Mouse (Mus musculus) adipocyte (in vitro differentiated cells): ENCODE data around the gene Mybph.

ENCODE experiments used
- DNase-seq: peaks from one replicate; pipeline ENCODE4 v3.0.0-alpha.2; 2016; ENCODE audit warnings: low spot score

Mybph gene

DNA sequence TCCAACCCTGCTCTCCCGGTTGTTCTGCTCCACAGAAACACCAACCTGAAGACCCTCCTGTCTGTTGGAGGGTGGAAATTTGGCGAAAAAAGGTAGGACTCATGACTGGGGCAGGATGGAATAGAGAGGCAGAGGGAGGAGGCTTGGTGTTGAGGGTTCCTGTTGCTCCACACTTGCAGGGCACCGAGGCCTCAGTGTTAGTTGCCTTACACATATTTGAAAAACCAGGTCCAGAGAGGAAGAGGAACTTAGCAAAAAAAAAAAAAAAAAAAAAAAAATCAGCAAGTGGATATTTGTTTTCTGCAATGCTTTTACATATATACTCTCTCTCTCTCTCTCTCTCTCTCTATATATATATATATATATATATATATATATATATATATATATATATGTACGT, 9.2 kb upstream of the Mybph start:
- DNase-seq = no peak

DNA sequence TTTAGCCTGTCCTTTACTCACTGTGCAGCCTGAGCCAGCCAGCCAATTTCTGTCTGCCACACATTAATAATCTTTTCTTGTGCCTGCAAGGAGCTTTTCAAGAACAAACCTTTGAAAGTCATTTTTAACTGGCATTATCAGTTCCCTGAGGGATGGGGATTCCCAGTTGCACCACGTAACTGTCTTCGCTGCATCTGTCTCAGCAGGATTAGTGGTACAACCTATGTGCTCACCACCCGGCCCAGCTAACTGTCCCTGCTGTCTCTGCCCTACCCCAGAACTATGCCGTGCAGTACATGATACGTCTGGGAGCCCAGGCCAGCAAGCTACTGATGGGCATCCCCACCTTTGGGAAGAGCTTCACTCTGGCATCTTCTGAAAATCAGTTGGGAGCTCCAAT, 5.0 kb upstream of the Mybph start:
- no peak for DNase-seq

DNA sequence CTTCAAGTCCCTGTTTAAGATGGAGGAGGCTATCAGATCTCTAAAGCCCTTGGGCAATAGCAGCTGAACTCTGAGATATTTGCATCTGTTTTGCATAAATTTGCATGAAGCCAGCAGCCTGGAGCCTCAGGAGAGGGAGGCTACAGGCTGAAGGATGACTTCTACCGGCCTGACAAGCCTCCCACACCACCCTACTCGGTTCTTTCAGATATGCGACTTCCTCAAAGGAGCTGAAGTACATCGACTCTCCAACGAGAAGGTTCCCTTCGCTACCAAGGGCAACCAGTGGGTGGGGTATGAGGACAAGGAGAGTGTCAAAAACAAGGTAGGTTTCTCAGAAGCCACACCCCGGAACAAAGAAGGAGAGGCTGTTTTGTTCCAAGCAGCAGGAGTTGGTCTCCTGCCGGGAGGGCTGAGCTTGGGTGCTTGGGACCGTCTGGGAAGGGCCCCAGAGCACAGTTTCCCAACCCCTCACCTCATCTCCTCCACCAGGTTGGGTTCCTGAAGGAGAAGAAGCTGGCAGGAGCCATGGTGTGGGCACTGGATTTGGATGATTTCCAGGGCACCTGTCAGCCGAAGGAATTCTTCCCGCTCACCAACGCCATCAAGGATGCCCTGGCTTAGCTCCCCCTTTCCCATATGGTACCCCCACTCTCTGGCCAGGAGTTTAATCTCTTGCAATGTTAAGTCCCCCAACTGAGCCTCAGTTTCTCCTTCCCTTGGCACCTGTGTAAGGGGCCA, 4.1 kb upstream of the Mybph start:
- no peak for DNase-seq

DNA sequence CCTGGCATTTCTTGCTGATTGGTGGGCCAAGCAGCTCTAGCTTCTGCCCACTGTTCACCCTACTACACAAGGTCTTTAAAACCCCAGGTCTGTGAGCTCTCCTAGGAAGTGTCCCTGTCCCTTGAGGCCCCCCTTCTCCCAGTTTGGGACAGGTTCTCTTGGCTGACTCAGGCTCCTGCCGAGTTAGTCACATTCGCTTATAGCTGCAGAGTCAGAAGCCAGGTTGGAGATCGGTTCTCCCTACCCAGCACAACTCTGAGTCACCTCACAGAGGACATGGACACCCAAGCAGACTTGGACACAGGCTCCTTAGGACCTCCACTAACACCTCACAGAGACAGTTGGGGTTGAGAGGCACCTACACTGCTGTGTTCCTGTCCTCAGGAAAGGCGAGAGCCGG, 2.1 kb upstream of the Mybph start:
- no peak for DNase-seq

DNA sequence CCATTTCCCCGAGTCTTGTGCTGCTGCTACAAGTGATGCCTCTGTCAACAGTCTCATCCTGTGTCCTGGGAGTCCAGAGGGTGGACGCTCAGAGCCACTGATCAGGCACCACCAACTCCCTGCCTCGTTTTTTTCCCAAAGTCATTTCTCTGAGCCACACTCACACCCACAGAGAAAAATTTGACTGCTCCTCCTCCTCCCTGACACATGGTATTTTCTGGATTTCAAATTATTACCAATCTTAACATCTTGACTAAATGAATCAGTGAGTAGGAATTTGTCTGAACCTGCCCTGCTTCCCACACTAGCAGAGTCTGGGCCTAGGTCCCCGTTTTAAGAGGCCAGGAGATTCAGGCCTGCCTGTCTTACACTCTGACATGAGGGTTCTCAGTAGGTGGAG, 1.2 kb upstream of the Mybph start:
- DNase-seq = no peak

DNA sequence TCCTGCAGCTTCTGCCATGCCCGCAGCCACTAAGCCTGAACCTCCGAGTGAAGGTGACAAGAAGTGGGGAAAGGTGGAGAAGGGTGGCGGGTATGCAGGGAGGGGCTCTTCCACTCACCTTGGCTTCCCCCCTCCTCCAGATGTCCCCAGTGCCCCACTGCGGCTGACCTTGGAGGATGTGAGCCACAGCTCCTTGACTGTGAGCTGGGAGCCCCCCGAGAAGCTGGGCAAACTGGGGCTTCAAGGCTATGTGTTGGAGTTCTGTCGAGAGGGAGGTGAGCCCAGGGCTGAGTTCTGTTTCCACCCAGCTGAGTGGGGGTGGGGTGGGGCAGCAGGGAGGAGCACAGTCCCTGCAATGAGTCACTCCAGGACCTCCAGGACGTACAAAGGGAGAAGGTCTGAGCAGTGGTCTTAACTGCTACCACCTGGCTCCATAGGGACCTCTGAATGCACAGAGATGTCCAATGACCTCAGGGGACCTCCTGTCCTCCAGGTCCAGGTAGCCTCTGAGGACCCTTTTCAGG, 488 bp downstream of the Mybph start:
- no peak for DNase-seq

DNA sequence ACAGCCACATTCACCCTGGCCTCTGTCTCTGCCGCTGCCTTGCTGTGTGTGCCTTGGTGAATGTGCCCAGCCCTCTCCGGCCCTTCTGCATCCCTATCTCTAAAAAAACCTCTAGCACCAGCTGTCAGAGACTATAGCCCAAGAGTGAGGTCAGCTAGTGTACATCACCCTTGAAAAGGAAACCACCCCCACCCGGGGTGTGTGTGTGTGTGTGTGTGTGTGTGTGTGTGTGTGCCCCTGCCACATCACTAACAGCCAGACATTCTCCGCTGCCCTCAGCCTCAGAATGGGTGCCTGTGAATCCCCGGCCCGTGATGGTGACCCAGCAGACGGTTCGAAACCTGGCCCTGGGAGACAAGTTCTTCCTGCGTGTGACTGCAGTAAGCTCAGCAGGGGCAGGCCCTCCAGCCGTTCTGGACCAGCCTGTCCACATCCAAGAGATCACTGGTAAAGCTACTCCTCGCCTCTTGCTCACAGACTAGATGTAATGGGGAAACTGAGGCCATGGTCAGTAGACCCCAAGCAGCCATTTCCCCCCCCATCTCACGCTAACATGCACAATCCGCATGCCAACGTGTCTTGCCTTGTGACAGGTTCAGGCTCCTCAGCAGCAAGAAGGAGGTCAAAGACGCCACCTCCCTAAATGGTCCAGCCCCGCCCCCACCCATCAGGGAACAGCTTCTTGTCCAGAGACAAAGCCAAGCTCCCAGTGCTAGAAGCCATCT, 1.2 kb downstream of the Mybph start:
- DNase-seq = no peak

DNA sequence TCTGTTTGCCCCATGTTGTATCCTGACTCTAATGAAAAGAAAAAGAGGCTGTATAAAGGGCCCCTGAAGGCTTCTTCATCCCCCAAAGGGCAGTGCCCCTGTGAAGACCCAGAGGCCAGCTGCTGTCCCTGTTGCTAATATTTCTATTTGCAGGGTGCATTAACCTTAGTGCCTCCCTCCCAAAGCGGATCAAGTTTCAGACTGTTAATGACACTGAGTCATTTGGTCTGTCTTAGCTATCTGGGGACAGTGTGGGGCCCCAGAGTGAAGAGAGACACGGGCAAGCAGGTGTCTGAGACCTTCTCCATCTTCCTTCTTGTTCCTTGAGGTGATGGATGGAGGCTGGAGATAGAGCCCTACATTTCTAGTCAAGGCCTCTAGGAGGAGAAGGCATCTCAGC, 1.9 kb downstream of the Mybph start:
- DNase-seq = no peak

DNA sequence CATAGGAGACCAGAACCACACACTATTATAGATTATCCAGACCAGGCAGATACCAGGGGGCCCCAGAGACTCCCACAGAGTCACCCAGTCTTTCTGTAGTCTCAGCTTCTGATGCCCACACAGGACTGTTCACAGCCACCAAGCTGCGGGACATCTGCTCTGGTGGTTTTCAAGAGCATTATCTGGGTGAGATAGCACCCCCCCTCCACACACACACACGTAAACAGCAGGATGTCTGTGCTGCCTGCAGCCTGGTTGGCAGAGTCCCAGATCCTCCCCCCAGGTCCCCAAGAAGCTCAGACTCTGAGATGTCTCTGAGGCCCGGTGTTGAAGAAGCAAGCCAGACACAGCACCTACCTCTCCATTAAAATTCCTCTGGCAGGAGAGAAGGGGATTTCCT, 2.3 kb downstream of the Mybph start:
- no peak for DNase-seq

DNA sequence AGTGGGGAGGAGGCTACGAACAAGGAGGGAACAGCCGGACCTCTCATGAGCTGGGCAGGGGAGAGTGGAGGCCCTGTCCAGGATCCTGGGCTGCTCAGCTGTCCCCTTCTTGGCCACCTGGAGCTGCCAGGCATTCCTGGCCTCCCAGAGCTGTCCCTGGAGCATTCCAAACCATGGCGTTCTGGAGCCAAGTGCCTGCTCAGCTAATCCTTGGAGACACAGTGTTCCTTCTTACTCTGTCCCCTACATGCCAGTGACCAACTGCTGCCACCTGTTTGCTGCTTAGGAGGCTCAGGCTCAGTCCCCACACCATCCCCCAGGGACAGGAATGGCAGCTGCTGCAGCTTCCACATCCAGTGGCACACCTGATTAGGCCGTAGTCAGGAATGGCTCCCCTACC, 2.7 kb downstream of the Mybph start:
- no peak for DNase-seq

DNA sequence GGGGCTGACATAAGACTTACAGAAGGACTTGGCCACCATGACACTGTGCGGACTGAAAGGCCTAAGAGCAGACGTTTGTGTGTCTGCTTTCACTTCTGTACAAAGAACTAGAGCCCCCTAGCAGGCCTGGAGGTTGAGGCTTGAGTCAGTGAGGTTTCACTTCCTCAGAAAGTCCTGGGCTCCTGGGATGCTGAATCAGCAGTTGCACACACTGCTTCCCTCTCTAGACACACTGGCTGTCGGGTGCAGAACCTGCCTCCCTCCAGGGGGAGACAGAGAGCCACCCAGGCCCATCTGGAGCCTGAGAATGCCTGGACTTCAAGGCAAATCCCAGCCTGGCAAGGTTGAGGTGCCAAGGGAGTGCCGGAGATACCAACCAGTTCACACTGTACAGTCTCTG, 3.1 kb downstream of the Mybph start:
- DNase-seq = peak; percentile 74

DNA sequence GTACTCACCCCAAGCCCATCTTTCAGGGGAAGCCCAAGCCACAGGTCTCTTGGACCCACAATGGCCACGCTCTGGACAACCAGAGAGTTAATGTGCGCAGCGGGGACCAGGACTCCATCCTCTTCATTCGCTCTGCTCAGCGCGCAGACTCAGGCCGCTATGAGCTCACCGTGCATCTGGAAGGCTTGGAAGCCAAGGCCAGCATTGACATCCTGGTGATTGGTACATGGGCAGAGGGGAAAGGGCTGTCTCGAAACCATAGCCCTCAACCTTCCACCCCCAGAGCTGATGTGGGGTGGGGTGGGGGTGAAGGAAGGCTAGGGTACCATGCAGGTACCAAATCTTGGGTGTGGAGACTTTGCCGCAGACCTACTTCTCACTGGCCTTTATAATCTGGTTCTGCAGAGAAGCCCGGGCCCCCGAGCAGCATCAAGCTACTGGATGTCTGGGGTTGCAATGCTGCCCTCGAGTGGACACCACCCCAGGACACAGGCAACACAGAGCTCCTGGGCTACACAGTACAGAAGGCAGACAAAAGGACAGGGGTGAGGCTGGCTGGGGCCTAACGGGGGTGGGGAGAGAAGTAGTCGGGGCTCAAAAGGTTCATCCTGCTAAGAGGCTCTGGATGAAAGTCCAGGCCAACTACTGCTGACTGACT, 4.2 kb downstream of the Mybph start:
- DNase-seq = no peak

DNA sequence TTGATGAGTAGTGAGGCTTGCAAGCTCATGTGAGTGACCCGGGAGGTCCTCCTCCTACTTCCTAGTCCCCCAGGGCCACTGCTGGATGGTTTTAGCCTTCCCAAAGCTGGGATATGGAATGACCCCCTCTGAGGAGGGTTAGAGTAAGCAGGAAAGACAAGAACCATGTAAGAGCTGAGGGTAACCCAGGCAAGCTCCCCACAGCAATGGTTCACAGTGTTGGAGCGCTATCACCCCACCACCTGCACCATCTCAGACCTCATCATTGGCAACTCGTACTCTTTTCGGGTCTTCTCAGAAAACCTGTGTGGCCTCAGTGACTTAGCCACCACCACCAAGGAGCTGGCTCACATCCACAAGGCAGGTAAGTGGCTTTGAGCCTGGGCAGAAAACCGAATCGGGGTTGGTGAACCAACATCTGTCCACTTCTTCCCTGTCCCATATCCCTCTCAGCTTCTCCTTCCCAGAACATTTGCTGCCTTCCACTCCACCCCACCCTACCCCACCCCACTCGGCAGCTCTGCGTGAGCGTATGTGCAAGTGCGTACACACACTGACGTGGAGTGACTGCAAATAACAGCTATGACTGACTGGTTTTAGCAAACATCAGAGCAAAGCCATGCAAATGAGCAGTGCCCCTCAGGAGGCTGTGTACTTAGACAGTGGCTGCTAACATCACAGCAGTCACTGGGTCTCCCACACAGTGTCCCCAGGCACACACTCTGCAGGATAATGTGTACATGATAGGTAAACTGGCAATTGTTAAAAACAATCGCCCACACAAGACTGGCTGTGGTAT, 5.1 kb downstream of the Mybph start:
- no peak for DNase-seq

DNA sequence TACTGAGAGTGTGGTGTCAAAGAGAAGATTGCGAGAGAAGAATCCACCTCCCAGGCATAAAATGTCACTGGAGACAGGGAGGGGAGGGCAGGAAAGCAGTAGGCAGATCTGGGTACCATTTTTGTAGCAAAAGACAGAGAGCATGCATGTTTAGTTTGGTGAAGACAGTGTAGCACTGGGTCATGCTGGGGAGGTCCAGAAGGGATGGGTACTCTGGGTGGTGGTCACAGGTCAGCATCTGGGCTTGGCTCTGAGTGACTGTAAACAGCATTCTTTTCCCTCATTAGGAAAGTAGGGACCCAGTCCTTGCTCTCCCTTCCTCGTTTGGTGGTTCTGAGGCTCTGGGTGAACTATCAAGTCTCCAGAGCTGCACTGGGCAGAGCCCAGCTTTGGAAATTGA, 7.2 kb downstream of the Mybph start:
- no peak for DNase-seq

DNA sequence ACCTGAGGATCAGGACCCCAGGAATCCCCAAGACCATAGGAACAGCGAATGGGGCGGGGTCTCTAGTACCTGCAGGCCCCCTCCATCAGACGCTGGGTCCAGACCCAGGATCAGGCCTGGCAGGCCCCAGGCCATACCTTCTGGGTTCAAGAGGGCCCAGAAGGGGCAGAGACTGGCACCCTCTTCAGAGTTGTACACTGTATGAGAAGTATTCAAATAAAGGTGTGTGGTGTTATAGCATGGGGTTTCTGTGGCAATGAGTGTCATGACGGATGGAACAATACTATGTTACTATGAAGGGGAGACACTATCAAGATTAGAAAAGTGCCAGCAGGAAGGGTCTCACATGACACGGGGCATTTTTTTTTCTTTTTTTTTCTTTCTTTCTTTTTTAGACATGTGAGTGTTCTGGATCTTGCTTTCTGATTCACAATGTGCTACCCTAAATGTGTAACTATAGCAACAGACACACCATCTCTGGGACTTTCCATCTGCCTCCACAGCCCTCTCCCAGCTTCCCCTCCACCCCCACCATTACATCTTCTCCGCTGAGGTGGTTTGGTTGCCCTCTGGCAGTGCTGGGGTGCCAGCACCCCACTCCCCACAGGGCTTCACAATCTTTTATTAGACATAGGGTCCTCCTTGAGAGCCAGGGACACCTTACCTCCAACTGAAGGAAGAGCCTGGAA, 7.9 kb downstream of the Mybph start:
- no peak for DNase-seq

DNA sequence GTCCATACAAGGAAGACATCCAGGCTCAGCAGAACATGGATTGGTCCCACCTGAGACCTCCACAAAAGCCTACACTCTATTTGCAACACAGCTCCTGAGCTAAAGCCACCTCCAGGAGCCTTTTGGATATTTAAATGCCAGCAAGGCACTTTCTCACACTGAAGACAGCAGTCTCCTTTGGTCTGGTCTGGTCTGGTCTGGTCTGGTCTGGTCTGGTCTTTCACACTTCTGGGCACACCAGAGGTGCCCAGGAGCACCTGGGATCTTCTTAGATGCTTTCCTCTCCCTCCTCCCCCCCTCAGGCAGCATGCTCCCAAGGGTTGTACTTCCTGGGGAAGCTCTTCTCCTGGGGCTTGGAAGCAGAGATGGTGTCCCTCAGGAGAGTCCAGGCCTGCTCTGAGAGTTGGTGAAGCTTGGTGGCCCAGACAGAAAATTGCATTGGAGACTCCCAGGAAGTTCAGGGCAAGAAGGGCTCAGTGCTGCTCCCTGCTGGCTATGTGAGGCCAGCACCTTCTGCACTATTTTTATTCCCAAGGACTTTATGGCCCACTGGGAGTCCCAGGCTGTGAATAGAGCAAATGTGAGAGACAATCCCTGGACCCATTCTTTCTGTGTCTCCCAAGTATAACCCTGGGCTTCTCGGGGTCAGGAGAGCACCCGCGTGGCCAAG, 8.6 kb downstream of the Mybph start:
- peak; percentile 69 for DNase-seq

DNA sequence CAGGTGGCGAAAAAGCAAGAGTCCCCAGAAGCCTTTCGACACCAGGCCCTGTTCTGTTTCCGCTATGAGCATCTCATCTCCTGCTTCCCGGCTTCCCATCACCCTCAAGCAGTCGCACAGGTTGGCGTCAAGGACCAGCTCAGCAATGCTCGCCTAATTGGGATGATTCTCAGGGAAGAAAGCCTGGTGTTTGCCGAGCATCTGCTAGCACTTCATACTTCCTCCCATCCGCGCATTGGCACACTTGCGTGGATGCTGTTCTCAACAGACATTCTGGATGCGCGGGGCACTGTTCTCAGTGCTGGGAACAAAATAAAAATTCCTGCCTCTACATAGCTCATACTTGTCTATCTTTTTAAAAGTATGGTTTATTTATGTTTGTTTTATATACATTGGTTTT, 11.0 kb downstream of the Mybph start:
- DNase-seq = no peak

DNA sequence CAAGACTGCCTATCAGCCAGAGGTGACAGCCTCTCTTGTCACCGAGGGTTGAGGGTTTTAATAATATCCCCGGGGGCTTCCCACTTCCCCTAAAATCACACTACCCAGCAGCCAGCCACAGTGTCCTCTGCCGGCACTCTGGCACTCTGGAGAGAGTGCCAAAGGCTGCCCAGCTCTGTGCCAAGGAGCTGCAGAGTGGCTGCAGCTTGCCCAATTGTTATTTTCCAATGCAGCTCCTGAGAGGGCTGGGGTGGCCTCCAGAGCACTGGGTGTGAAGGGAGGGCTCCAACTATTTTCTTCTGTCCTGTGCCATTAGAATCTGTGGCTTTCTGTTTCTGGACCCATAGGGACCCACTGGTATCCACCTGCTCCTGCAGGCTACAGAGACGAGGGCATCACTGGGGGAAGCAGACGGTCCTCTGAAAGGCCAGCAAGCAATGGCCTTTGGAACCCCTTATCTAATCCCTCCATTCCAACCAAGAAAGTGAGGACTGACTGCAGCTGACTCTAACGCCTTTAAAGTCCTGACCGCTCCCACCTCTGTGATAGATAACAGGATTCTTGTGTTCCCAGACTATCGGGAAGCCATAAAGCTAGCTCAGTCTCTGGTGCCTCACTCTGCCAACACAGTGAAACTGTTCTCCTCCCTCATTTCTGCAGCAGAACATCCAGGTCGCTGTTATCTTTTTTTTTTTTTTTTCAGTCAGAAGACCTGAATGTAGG, 12.2 kb downstream of the Mybph start:
- DNase-seq = peak; percentile 76

DNA sequence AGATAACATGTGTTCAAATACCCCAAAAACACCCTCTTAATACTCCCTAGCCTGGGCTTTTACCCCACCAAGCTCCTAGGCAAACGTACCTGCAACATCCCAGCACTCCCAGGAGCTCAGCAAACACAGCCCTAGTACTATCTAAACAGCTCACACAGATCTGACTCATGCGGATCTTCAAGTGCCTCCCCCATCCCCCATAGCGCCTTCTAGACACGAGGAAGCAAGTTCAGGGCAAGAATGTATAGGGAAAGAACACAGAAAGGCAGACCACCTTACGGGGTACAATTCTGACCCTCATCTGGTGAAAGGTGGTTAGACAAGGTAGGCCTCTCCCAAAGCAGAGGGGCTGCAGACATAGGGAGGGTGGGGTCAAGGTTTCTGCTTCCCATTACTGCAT, 12.8 kb downstream of the Mybph start:
- DNase-seq = no peak

DNA sequence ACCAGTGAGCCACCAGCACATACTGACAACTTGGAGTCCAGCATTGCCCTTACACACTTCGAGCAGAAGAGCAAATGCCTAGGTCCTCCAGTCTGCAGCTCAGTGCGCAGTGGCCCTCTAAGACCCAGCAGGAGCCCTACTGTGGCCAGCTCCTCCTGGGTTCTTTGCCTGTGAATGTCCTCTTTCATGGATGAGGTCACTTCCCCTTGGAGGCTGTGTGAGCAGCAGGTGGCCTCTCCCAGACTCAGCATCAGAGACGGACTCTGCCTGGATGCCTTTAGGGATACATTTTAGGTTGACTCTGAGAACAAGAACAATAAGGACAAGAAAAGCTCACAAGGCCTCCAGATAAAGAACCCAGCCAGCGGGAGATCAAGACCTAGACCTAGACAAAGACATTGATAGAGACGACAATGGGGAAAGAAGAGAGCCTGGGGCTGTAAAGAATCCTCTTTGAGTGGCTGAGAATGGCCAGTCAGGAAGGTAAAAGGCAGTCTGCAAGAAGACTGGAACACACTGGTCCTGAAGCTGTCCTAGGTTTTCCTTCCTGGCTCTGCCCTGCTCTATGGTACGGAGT, 17.0 kb downstream of the Mybph start:
- DNase-seq = no peak
